Mouse (Mus musculus): Measurements from ENCODE around the gene Sptb. TPM values are rescaled to one million over a fixed set of nuclear protein-coding genes. Genes with fewer than 3 reads are reported as not detected.

The Sptb gene
- polyA plus RNA-seq, 1 experiment from 2014 or later, result 3.3 TPM

Small RNA genes lying within 50 kb of the gene (microRNA-seq; reads per million reads assigned to microRNA genes)
- 0.50 reads per million for gene Mir5135 (ENCODE audit: borderline number of aligned reads)

Other genes with a start within 250 kb of the Sptb start
- gene Plekhg3, start 179.7 kb downstream of the Sptb start, polyA plus RNA-seq (2014; fragmentation: Nextera tagmentation; extraction: Ambion mirVana), result 6.3 and 7.3 TPM in 2 replicates
- gene Churc1, start 55.0 kb upstream of the Sptb start, polyA plus RNA-seq (2014; fragmentation: Nextera tagmentation; extraction: Ambion mirVana), result 88.8 and 99.4 TPM in 2 replicates
- 41.4 and 44.6 TPM in 2 replicates for gene Fntb, start 55.0 kb upstream of the Sptb start, polyA plus RNA-seq (2014; fragmentation: Nextera tagmentation; extraction: Ambion mirVana)
- gene Gpx2, start 85.0 kb upstream of the Sptb start, polyA plus RNA-seq (2014; fragmentation: Nextera tagmentation; extraction: Ambion mirVana), result 4.2 and 6.8 TPM in 2 replicates
- 26.5 and 27.7 TPM in 2 replicates for gene Rab15, start 112.4 kb upstream of the Sptb start, polyA plus RNA-seq (2014; fragmentation: Nextera tagmentation; extraction: Ambion mirVana)

Data from embryonic facial prominence, embryonic 14.5 days (tissue).